Mouse (Mus musculus) cortical plate, adult 2 months (tissue): ENCODE measurements around the gene Stk40. TPM values are rescaled to one million over a fixed set of nuclear protein-coding genes. Genes with fewer than 3 reads are reported as not detected.
"Not testable (repeated sequence)": the region's sequence is repeated elsewhere in the genome, so short reads cannot be mapped to it uniquely, and the experiment has no call there.

ENCODE experiments used
- H3K27ac ChIP-seq: fragments of 200-500 bp; 2 replicates; pipeline ENCODE4 v1.5.1; 2012; ENCODE audit warnings: low read length, control low read depth, inconsistent platforms; ENCODE audit not compliant: insufficient read depth
- H3K4me1 ChIP-seq: fragments of 200-500 bp; 2 replicates; pipeline ENCODE4 v1.6.1; 2011; ENCODE audit warnings: low read length; ENCODE audit not compliant: control insufficient read depth, insufficient read depth
- H3K4me3 ChIP-seq: fragments of 200-500 bp; 2 replicates; pipeline ENCODE4 v1.5.1; 2011; ENCODE audit warnings: mild to moderate bottlenecking, low read length, control low read depth; ENCODE audit not compliant: insufficient read depth
- CTCF ChIP-seq: fragments of 200-500 bp; IDR thresholded peaks from 2 replicates; pipeline ENCODE4 v1.5.1; 2011; ENCODE audit warnings: mild to moderate bottlenecking, control low read depth, low read length; ENCODE audit not compliant: insufficient read depth; ENCODE audit errors: extremely low read depth
- POLR2A ChIP-seq: fragments of 200-500 bp; IDR thresholded peaks from 2 replicates; pipeline ENCODE4 v1.6.1; 2011; ENCODE audit warnings: mild to moderate bottlenecking, low read length, control low read depth; ENCODE audit not compliant: insufficient read depth; ENCODE audit errors: extremely low read depth
- polyA plus RNA-seq: library from polyadenylated mRNA; depleted of rRNA; stranded (reverse); fragments of >200 nt; gene quantifications from 2 replicates; pipeline ENCODE4 v1.2.3, GENCODE M21; 2012

Stk40 gene
- polyA plus RNA-seq, 1 experiment, result 17.5 TPM

GRCm38 (mm10) chr4:126161986-126162385 lies 58.2 kb downstream of the Stk40 start:
- Histone ChIP-seq H3K4me3 (peak overlapping the region; percentile 38; the same call in 1 of the 2 replicates), H3K27ac (no peak overlapping the region), H3K4me1 (no peaks in the 10 kb centered on the region)
- TF ChIP-seq POLR2A (no peak), CTCF (no peak)

DNA sequence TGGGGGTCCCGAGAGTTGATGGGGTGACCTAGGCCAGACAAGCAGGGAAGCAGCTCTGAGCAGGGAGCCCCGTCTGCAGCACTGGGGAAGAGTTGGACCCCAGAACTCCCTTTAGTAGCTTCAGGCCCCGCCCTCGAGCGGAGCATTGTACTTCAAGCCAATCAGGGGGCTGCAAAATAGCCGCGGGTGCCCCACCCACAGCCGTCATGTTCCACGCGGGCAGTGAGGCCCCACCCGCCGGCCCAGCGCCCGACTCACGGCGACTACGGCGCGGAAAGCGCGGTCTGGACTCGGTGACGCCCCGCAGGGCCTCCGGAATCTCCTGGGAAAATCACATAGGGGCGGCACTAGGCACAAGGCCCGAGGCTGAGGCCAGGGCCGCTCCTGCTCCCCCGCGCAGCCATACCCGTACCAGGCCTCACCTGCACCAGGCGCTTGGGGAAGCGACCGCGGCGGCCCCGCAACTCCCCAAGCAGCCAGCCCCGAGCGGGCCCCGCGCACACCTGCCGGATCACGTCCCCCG lies 58.8 kb downstream of the Stk40 start:
- H3K4me3 ChIP-seq, result peak overlapping the region; percentile 38
- H3K4me1 ChIP-seq, result no peaks in the 10 kb centered on the region
- TF ChIP-seq POLR2A (peak; percentile 41; the same call in 1 of the 2 replicates), CTCF (no peak)
- no peak overlapping the region for H3K27ac ChIP-seq

DNA sequence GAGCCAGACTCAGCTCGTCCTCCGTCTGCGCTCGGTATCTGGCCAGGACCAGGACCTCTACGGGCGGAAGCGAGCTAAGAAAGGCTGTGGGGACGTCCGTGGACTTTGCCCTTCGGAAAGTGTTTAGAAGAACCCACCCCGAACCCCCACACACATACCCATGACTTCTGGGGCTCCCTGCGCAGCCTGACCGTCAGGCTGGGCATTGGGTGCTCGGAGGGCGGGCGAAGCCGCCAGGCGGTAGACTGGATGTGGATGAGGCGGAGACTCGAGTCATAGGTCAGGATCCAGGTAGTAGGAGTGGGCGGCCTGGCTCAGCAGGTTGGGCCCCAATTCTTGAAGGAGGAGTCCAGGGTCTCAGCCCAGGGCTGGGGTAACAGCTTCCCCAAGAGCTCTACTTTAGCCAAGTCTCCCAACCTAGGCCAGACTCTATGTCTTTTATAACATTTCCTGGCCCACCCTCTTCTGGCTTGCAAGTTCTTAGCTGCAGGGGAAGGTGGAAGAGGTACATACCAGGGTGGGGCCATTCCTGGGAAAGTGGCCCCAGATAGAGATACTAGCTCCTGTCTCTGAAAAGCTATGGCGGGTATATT lies 59.4 kb downstream of the Stk40 start, which contains the start of gene Sh3d21:
Gene Sh3d21 (minus strand): TSS at position 425 of the 593 bp plus-strand sequence.
- TF ChIP-seq CTCF, result no peak
- Histone ChIP-seq H3K27ac (no peak within 1 kb of the TSS), H3K4me3 (peak within 1 kb of the TSS; percentile 38), H3K4me1 (no peaks in the 10 kb centered on the region)

- TF ChIP-seq CTCF, result no peak
- TF ChIP-seq POLR2A, result no peak
- Histone ChIP-seq H3K4me1 (no peaks in the 10 kb centered on the region), H3K4me3 (no peak overlapping the region), H3K27ac (no peak overlapping the region)
Observed at GRCm38 (mm10) chr4:126163685-126164084, 59.9 kb downstream of the Stk40 start.

- not testable (repeated sequence) for H3K4me1 ChIP-seq, H3K27ac ChIP-seq, H3K4me3 ChIP-seq
Observed at GRCm38 (mm10) chr4:126165092-126165491, 61.3 kb downstream of the Stk40 start.

DNA sequence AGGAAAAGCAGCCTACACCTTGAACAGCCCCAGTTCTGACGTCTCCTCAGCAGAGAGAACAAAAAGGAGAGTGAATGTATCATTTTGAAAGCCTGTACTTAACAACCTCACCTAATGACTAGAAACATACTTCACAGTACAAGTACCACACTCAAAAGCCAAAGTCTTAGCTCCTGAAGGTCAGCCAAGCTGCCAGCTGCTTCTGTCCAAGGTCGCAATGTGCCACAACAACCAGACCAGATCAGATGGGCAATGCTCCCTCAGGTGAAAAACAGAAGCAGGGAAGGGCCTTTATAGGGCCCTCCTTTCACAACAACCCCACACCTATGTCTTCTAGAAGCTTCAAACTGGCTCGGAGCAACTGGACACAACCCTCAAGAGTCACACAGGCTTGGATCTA lies 62.3 kb downstream of the Stk40 start:
- no peak overlapping the region for H3K27ac ChIP-seq
- no peak overlapping the region for H3K4me3 ChIP-seq
- no peaks in the 10 kb centered on the region for H3K4me1 ChIP-seq
- TF ChIP-seq POLR2A (no peak), CTCF (no peak)

GRCm38 (mm10) chr4:126168851-126169250 lies 65.1 kb downstream of the Stk40 start:
- no peak overlapping the region for H3K27ac ChIP-seq
- no peak overlapping the region for H3K4me3 ChIP-seq
- no peaks in the 10 kb centered on the region for H3K4me1 ChIP-seq
- TF ChIP-seq CTCF (no peak), POLR2A (no peak)

DNA sequence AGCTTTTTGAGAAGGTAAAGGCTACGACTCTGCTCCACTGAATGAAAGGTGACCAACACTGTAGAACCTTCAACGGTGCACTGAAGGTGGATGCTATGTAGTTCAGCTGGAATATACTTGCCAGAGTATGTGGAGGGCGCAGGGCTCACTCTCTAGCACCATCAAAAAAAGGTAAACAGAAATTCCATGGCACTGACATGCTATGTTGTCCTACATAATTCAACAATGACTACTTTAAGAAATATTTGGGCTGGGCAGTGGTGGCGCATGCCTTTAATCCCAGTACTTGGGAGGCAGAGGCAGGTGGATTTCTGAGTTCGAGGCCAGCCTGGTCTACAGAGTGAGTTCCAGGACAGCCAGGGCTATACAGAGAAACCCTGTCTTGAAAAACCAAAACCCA lies 67.0 kb downstream of the Stk40 start:
- not testable (repeated sequence) for H3K27ac ChIP-seq, H3K4me3 ChIP-seq, H3K4me1 ChIP-seq

DNA sequence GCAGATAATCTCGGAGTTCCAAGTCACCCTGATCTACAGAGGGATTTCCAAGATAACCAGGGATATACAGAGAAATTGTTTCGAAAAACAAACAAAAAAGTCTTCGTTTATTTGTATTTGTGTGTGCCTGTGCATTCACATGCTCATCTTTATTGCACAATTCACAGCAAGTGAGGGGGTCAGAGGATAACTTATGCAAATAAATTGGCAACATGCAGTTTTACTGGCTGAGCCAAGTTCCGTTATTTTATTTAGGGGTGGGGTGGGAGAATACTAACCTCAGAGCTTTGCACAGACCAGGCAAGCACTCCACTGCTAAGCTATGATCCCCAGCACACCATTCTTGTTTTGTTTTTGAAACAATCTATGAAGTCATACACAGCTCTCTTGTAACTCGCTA lies 70.0 kb downstream of the Stk40 start:
- no peak overlapping the region for H3K4me3 ChIP-seq
- H3K27ac ChIP-seq, result no peak overlapping the region
- no peaks in the 10 kb centered on the region for H3K4me1 ChIP-seq
- TF ChIP-seq CTCF (no peak), POLR2A (no peak)

DNA sequence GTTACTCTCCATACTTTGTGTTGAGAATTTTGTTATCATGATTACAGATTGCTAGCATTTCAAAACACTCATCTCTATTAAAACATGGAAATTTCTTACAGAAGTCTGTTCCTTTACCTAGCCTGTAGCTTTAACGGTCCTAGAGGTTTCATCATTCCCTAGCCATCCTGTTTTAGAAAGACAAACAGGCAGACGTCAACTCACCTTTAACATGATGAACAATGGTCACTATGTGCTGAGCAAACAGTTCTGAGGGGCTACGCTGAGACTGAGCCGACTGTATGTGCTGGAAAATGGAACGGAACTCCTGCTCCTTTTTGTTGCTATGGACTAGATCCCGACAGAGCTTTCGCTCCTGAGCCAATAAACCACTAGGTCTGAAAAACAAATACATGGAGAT lies 72.2 kb downstream of the Stk40 start:
- H3K4me3 ChIP-seq, H3K27ac ChIP-seq, H3K4me1 ChIP-seq: not testable (repeated sequence)
